Mouse (Mus musculus) heart, postnatal 10 days (tissue): ENCODE data around the gene Aspg. TPM values are rescaled to one million over a fixed set of nuclear protein-coding genes. Genes with fewer than 3 reads are reported as not detected.

Experiments
- DNase-seq, 2 experiments: peaks; one replicate each; pipeline ENCODE4 v3.0.0; 2021
- intact Hi-C: fragments of 180-260 bp; cut with DNase I; formaldehyde crosslinking; loops from one replicate; pipeline ENCODE4 v1.15.1; 2025
- total RNA-seq, 2 experiments: library from RNA; stranded (reverse); gene quantifications; 2 replicates each; pipeline ENCODE4 v1.2.3; 2021

The Aspg gene
- total RNA-seq = 1 to 10 TPM; 1.5 to 2.9 TPM

DNA sequence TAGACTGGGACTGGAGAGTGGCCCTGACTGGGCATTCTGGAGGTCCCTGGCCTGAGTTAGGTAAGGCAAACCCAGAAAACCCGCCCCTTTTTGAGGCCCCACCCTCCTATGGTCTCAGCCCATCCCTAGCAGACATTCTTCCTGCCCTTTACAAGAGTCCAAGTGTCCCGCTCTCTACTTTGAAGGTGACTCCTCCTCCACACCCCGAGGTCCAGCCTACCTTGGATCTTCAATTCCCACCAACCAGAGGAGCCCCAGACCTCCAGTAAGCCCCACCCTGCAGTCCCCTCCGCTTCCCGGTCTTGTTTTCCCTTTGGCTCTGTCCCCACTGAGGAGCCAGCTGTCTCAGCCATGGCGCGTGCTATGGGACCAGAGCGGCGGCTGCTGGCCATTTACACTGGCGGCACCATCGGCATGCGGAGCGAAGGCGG is at the start of gene Aspg:
Gene Aspg (plus strand): TSS at position 139 of the 431 bp plus-strand sequence.
- DNase-seq = peak; percentile 40 to 45
- intact Hi-C loops = no loop called here

DNA sequence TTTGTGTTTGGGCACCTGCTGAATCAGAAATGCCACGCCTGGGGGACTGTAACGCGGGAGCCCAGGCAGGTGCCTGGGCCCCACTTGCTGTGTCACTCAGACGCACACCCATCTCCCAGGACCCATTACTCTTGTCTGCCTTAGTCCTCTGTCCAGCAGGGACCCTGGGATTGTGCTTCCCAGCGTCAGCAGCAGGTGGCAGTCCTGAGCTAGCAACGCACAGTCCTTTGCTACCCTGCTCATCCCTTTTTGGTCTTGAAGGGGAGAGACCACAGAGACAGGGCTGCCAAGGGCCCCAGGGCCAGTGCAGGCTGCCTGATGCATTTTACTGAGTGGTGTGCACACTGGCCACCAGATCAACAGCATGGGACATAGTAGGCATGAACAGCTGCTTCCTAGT is 28.8 kb upstream of the Aspg start:
- intact Hi-C loops = loop anchor here (1.0 to 2.0 kb wide), 2 partner anchors 14 to 63 kb away; no protein-coding TSS in a partner anchor

DNA sequence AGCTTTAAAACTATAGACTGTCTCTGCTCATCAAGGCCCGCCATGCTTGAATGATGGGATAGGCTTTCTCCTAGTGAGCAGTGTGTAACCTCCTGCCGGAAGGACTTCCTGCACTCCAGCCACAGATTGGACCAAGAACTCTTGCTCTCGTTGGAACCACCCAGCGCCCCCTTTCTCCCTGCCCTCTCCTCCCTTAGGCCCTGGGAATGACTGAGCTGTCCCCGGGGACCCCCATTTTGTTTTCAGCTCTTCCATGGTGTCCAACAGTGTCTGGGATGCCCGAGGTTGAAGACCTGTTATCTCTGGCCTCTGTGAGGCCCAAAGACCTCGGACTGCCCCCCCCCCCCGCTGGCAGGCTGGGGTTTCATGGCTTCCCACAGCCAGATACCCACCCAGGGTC is 26.6 kb upstream of the Aspg start:
- DNase-seq = no peak
- intact Hi-C loops = loop anchor here (2.0 kb wide), 1 partner anchor 61 kb away; no protein-coding TSS in a partner anchor

More for the DNA sequence above, 28.8 kb upstream of the Aspg start:
- DNase-seq = peak; percentile 84 to 88

DNA sequence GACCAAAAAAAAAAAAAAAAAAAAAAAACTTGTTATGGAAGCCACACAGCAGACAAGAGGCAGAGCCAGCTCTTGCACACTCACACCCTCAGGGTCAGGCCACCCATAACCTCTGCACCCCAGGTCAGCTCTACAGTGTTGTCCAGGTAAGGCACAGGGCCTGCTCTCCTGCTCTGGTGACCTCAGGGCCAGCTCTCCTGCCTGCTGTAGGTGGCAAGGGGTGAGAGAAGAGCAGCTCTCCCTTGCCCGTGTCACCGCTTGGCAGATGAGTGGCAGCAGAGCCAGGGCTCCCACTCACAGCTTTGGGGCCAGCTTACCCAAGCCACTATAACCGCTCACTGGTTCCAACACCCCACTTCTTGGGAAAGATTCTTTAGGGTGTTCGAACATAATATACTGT is 25.6 kb upstream of the Aspg start:
- no peak for DNase-seq
- intact Hi-C loops = no loop called here

DNA sequence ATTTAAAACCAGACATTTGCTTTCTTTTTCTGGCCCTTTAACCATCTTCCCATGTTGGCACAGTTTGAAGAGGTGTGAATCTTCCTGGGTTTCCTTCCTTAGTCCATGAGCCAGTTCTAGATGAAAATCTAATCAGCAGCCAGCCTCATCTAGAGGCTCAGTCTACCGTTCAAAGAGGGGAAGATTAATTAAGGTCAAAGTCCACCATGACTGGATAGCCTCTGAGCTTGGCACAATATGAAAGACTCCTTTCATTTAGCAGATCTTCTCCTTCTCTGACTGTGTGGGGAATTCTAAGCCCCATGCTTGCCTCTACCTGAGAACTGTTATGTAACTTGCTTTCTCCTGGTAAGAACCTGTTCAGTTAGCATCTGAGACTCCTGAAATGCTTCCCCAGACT is 24.2 kb upstream of the Aspg start:
- no peak for DNase-seq
- intact Hi-C loops = no loop called here

DNA sequence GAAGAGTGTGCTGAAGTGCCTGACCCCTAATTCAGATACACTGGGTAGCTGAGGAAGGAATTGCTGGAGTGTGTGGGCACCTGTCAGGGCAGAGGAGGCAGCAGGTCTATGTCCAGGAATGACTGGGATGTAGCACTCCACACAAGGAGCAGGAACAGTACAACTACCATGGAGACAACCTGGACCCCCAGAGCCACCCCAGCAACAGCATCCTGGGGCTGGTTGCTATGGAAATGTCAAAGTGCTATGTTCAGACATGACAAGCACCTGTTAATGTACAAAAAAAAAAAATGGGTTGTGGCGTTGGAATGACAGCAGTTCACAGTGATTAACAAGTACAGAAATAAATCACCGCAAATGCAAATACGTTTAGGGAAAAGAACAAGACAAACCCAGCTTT is 20.2 kb upstream of the Aspg start:
- no peak for DNase-seq
- intact Hi-C loops = no loop called here

DNA sequence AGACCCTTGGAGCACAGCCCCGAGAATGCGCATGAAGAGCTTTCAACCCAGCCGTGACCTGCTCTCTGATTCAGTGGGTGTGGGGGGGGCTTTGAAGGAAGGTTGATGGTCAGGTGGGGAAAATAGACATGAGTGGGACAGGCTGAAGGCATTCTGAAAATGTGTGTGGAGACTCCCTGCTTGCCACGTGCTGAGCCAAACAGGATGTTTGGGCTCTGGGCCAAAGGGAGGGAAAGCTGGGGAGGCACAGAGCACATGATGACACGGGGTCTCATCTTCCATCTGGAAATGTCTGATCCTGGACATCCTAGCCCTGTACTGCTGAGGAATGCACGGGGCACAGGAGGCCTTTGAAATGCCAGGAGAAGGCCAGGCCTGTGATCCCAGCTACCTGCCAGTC is 19.8 kb upstream of the Aspg start:
- DNase-seq = no peak
- intact Hi-C loops = no loop called here

DNA sequence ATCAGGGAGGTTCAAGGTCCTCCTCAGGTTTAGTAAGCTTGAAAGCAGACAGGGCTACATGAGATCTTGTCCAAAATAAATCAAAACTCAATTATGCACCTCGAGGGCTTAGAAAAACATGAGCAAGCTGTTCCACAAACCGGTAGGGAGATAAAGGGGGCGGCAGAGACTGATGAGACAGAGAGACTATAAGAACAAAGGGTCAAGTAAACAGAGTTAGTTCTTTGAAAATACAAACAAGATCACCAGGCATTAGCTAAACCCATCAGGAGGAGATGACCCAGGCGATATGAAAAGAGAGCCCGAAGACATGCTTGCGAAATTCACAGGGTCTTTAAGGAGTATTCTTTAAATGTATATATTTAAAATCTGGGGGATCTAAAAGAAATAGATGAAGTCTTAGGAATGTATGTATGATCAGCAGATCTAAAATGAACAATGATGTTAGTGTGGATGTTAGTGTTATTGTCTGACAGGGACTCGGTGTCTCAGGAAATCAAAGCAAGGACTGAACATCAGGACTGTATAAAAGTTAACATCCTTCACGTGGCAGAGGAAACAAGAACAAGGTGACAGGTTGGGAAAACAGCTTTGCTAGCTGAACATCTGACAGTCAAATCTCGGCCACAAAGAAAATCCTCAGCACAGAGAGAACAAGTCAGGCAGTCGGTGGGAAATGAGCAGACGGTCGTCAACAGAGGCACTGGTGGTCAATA is 17.7 kb upstream of the Aspg start:
- intact Hi-C loops = no loop called here
- no peak for DNase-seq

DNA sequence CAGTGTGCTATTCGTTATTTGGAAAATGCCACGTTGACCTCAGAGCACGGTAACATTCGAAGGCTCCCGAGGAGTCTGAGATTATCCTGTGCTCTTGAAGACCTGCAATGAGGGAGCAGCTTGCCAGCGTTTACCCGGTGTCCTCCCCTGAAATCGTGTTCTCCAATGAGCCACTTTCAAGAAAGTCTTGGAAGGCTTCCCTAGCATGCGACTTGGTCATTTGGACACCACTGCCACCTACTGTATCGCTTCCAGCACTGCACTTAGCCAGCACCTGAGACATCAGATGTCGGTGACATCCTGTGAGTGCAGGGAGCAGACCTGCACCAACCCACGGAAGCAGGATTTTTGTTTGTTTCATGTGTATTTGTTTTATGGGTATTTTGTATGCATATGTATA is 15.4 kb upstream of the Aspg start:
- intact Hi-C loops = loop anchor here (1.0 to 10.0 kb wide), 3 partner anchors 14 to 354 kb away; no protein-coding TSS in a partner anchor
- peak; percentile 72 to 85 for DNase-seq

DNA sequence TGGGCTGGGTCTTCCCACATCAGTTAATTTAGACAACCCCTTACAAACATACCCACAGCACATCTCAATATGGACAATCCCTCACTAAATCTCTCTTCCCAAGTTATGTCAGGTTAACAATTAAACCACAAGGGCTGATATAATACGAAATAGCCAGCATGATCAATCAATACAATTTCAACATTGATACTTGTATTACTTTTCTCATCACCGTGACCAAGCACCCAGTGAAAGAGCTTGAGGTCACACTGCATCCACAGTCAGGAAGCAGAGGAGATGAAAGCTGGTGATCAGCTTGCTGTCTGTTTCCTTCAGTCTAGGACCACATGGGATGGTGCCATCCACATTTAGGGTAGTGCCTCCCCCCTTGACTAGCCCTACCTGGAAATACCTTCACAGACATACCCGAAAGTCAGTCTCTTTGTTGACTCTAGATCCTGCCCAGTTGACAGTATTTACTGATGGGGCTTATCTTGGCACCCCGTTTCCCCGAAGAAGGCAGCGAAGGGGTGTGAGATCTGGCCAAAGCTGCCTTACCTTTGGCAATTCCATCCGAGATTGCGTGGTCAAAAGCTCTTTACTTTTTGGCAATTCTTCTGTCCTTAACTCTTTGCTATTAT is 12.1 kb upstream of the Aspg start:
- no peak for DNase-seq
- intact Hi-C loops = loop anchor here (5.0 to 10.0 kb wide), 2 partner anchors 220 to 357 kb away; no protein-coding TSS in a partner anchor

DNA sequence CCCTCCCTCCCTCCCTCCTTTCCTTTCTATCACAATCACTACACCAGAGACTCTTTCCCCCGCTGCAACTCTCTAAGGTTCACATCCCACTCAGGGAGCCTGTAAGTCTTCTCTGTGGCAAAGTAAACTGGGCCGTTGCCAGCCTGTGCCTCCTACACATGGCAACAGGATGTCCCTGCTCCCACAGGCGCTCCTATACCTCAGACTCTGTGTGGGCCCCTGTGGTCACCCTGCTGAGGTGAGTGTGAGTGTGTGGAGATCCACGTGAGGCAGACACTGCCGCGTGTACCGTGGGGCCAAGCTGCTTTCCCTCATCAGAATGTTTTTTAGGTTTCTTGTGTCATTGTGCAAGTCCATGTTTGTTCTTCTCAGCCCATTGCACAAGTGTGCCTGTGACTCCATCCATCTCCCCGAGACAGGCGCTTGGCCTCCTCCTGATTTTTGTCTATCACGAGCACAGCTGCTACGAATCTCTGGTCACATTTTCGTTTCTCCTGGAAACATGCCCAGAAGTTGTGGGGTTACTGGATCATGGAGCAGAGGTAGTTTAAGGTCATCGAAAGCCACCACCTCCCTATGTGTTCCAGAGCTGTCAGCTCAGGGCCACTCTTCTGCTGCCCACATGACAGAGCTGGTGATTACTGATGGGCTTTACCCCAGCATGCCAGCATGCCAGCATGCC is 10.3 kb upstream of the Aspg start:
- peak; percentile 84 for DNase-seq
- intact Hi-C loops = loop anchor here (10.0 kb wide), 1 partner anchor 221 kb away; no protein-coding TSS in a partner anchor

DNA sequence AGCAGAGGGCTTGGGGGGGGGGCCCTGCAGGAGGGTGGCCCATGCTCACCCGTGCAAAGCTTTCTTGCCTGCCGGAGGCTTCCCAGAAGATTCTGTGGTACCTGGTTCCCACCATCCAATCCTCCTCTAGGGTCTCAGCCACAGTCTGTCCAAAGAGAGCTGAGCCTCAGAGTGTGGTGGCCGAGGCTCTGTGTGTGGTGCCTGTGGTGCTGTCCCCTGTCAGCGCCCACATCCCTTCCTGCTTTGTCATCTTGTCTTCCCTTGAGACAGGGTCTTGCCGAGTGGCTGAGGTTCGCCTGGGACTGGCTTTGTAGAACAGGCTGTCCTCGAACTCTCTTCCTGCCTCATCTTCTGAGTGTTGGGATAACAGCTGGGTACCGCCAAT is 9.8 kb upstream of the Aspg start:
- intact Hi-C loops = loop anchor here (10.0 kb wide), 1 partner anchor 222 kb away; no protein-coding TSS in a partner anchor
- no peak for DNase-seq

DNA sequence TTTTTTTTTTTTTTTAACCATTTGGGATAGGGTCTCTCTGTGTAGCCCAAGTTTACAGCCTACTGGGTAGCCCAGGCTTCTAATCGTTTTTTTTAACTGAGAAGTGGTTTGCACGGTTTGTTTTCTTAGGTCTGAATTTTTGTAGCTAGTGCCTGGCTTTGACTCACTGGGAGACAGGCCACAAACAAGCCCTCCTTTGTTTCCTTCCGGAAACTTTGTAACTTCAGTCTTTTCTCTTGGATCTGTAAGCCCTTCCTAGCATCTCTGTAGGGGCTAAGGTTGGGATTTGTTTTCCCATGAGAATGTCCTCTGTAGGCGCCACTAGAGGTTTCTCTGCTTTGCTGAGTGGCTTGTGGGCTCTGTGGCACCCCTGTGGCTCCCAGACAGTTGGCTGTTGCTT is 6.4 kb upstream of the Aspg start:
- no peak for DNase-seq
- intact Hi-C loops = no loop called here

DNA sequence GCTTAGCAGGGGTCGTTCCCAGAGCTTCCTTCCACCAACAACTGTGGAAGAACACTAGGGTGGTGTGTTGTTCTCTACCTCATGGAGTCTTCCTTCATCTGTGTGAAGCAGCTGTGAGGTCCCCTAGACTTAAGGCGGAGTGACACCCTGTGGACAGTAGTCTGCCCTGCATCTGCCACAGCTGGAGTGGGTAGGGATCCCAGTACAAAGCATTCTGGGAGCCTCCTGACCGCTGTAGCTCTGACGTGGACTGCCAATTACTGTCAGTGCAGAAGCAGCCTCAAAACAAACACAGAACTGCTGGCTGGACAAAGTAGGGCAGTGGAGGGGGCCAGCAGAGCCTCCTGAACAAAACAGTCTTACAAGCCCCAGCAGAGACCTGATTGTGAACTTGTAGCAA is 5.4 kb upstream of the Aspg start:
- peak; percentile 34 to 45 for DNase-seq
- intact Hi-C loops = no loop called here

DNA sequence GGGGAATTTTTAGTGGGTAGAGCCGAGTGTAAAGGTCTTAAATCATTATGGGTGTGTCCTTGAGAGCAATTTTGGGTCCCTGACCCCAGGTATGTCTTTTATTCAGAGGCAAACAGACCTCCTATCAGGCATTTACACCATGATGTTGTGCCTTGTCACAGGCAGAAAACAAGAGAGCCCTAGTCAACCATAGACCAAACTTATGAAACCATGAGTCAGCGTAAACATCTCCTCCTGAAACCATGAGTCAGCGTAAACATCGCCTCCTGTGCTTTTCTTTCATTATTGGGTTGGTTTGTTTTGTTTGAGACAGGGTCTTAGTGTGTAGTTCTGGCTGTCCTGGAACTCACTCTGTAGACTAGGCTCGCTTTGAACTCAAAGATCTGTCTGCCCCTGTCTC is 3.3 kb upstream of the Aspg start:
- DNase-seq = no peak
- intact Hi-C loops = no loop called here

DNA sequence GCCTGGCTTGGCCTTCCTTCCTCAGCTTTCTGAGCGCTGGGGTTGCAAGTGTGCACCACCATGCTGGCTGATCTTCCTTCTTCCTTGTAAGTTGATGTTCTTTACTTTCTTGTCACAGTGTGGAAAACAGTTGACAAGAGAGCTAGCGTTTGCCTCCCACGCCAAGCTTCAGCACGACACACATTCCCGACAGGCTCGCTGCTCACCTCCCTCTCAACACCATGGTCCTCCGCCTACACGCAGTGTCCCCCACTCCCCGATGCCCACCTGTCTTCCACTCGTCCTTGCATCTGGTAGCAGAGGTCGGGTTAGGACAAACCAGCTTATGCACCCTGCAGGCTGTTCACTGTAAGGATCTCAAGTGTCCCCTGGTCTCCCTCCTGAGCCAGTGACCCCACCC is 1.6 kb upstream of the Aspg start:
- intact Hi-C loops = no loop called here
- no peak for DNase-seq

DNA sequence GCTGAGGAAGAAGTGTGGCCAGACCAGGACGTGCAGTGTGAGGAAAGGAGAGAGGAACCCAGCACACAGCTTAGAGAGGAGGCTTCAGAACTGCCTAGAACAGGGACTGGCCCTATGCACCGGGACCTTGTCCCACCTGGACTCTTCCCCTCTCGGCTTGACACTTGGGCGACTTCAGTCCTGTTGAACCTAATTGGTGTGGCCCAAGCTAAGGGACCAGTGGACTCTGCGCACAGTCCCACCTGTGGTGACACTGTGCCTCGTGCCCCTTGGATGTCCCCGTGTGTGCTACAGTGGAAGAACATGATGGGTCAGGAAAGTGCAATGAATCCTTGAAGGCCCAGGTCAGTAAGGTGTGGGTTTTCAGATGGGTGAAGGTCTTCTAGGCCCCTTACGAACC is 1.2 kb downstream of the Aspg start:
- intact Hi-C loops = no loop called here
- DNase-seq = no peak

DNA sequence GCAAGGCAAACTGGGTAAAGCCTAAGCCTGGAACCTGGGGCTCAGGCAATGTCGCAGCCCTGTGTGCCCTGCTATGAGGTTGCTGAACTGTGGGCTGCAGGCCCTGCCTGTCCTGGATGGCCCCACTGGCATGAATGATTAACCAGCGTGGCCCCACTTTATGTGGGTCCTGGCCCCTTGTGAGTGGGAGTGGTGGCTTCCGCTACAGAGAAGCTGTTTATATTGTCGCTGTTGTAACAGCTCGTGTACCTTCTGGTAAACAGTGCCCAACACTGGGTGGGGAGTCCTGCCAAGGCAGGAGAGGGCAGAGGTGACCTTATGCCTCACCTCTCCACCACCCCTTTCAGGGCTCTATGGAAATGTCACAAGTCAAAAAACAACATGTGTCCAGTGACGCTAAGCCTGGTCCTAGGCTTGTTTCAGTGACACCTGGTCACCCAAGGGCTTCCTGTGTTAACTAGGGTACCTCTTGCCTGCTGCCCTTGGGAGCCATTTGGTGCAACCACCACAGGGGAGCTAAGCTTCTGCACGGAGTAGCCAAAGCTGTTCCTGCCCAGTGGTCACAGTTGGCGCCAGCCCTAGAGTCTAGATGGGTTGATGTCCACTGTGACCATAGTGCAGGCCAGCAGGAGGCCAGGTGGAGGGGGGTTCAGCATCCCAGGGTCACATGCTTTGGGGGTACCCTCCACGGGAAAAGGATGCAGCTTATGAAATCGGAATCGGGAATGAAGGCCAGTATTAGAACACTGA is 2.4 kb downstream of the Aspg start:
- intact Hi-C loops = no loop called here
- DNase-seq = no peak

DNA sequence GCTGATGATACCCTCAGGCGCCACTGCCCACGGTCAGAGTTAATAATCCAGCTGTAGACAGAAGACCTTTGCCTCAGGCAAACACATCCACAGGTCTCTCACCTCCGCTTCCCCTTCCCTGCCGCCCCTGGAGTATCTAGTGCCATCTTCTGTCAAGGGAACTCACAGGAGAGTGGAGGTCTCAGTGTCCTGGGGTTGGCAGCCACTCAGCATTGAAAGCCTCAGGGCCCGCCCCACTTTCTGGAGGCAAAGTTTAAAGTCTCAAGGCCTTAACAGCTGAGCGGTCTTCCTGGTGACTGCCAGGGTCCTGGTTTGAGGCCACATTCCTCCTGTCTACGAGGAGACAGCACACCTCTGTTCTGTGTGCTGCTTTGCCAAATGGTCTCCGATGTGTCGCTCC is 3.2 kb downstream of the Aspg start:
- intact Hi-C loops = no loop called here
- DNase-seq = no peak

DNA sequence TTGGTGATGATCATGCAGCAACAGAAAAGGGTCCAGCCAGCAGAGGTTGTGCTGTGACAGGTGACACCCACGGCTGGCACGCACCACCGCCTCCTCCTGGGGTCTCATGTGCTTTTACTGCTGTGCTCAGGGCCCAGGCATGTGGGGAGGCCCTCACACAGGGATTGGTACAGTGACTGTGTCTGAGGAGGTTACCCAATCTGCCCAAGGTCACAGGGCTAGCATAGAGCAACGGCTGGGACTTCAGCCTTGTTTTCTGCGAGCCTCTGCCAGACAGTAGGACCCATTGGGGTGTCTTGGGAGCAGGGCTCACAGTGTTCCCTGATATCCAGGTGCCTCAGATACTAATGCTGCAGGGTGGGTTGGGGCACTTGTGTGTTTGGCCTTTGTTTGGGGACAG is 4.8 kb downstream of the Aspg start:
- no peak for DNase-seq
- intact Hi-C loops = no loop called here

DNA sequence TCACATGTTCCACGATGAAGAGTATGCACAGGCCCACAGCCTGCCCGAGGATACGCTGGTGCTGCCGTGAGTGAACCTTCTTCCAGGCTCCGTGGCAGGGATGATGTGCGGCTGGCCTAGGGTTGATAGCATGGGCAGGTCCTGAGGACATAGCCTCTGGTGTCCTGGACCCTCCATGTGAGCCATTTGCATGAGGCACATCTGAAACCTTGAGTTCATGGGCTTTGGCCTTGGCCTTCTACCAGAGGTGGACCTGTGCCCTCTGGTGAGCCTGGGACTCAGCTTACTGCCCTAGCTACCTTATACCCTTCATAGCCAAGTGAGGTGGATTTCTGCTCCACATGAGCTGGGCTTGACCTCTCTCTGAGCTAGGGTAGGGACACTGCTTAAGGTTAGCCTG is 5.8 kb downstream of the Aspg start:
- intact Hi-C loops = no loop called here

More for the DNA sequence above, 5.8 kb downstream of the Aspg start:
- no peak for DNase-seq
